In genomic region chr2:74452679-74453078, GRCm38 (mm10) we compare ENCODE assay signal across 27 mouse cellular contexts.
DNase-seq lines count a peak whose midpoint lies in the region; ATAC-seq lines count a peak whose summit lies in the region.
"Had no signal": no experiment of that assay in that cellular context is flagged by ENCODE, and none has a peak within 500 bp of the region (broad histone marks: within the 10 kb centered on the region; RNA-seq: fewer than 3 reads in every experiment).

No protein-coding gene starts in this region.

- H3K27ac ChIP-seq in midbrain, embryonic 12.5 days (replicated peaks), result peak overlapping the region; percentile 25; the same call in 1 of the 2 replicates
- H3K27ac ChIP-seq in midbrain, embryonic 14.5 days (replicated peaks; ENCODE audit: low read depth, low read length), result no peak overlapping the region
- H3K27ac ChIP-seq: embryonic facial prominence, embryonic 10.5 days; embryonic facial prominence, embryonic 13.5 days; forebrain, embryonic 12.5 days; heart, embryonic 15.5 days had no signal

- no peak overlapping the region for H3K4me3 ChIP-seq in midbrain, embryonic 12.5 days
- H3K4me3 ChIP-seq in midbrain, embryonic 14.5 days (replicated peaks; ENCODE audit: low read depth, low read length), result no peak overlapping the region
- H3K4me3 ChIP-seq: embryonic facial prominence, embryonic 10.5 days; embryonic facial prominence, embryonic 13.5 days; erythroblast, embryonic 14.5 days; forebrain, embryonic 12.5 days; forebrain, embryonic 15.5 days; heart, embryonic 12.5 days; heart, embryonic 15.5 days; hindbrain, embryonic 15.5 days had no signal

- no peak for ATAC-seq in midbrain, embryonic 12.5 days (ENCODE audit: low FRiP score, low read depth)
- no peak for ATAC-seq in midbrain, embryonic 14.5 days (ENCODE audit: low FRiP score, low TSS enrichment)
- ATAC-seq: activated CD4-positive, CD25-positive, alpha-beta regulatory T cell, adult 4 months; forebrain, embryonic 15.5 days had no signal

- no peaks in the 10 kb centered on the region for H3K36me3 ChIP-seq in midbrain, embryonic 12.5 days
- no peaks in the 10 kb centered on the region for H3K36me3 ChIP-seq in midbrain, embryonic 14.5 days (ENCODE audit: control insufficient read depth, insufficient read depth, low read length)
- H3K36me3 ChIP-seq: embryonic facial prominence, embryonic 10.5 days; embryonic facial prominence, embryonic 13.5 days; forebrain, embryonic 12.5 days; forebrain, embryonic 15.5 days; heart, embryonic 12.5 days; heart, embryonic 15.5 days; hindbrain, embryonic 15.5 days had no signal

- H3K4me2 ChIP-seq in midbrain, embryonic 12.5 days (replicated peaks), result no peak overlapping the region
- H3K4me2 ChIP-seq in midbrain, embryonic 14.5 days (ENCODE audit: low read length), result no peak overlapping the region
- H3K4me2 ChIP-seq: embryonic facial prominence, embryonic 13.5 days; forebrain, embryonic 15.5 days; heart, embryonic 12.5 days; heart, embryonic 15.5 days; hindbrain, embryonic 15.5 days had no signal

- peaks cover 25% of the 10 kb centered on the region for H3K4me1 ChIP-seq in midbrain, embryonic 12.5 days
- H3K4me1 ChIP-seq in midbrain, embryonic 14.5 days (ENCODE audit: control insufficient read depth, insufficient read depth, low read length), result peaks cover 31% of the 10 kb centered on the region
- H3K4me1 ChIP-seq: heart, embryonic 12.5 days; heart, embryonic 15.5 days had no signal

- no peaks in the 10 kb centered on the region for H3K9me3 ChIP-seq in midbrain, embryonic 12.5 days
- no peaks in the 10 kb centered on the region for H3K9me3 ChIP-seq in midbrain, embryonic 14.5 days (ENCODE audit: control insufficient read depth, low read length)
- H3K9me3 ChIP-seq: embryonic facial prominence, embryonic 10.5 days; embryonic facial prominence, embryonic 13.5 days; forebrain, embryonic 12.5 days; forebrain, embryonic 15.5 days; heart, embryonic 12.5 days; heart, embryonic 15.5 days; hindbrain, embryonic 15.5 days had no signal

- WGBS in midbrain, embryonic 12.5 days, result 97% methylated on average over 1 of the region's 1 CpGs
- 97% methylated on average over 1 of the region's 1 CpGs for WGBS in midbrain, embryonic 14.5 days

- H3K27me3 ChIP-seq in midbrain, embryonic 12.5 days, result no peaks in the 10 kb centered on the region; the same call in 1 of the 2 replicates
- H3K27me3 ChIP-seq in midbrain, embryonic 14.5 days (ENCODE audit: control insufficient read depth, insufficient read depth, low read length), result peaks cover 4% of the 10 kb centered on the region; the same call in 1 of the 2 replicates
- H3K27me3 ChIP-seq: heart, embryonic 12.5 days; heart, embryonic 15.5 days; hindbrain, embryonic 15.5 days had no signal

- peak; percentile 2 for DNase-seq in embryo, embryonic 10 days (ENCODE audit: low spot score)
- DNase-seq in embryo, embryonic 10.5 days (ENCODE audit: low spot score), result no peak
- peak; percentile 17 for DNase-seq in gastrocnemius, postnatal 25 days
- DNase-seq in gastrocnemius, postnatal 4 days (ENCODE audit: low spot score in 2 of 2), result no peak
- no peak for DNase-seq in midbrain, embryonic 14.5 days
- no peak for DNase-seq in cerebellum, postnatal 4 days (ENCODE audit: low spot score in 2 of 2)
- DNase-seq in layer of hippocampus, postnatal 14 days (ENCODE audit: low spot score in 2 of 2), result no peak
- DNase-seq: adrenal gland, adult 8-10 months; adrenal gland, postnatal 25 days; cerebellum, adult 11-12 months; cerebellum, adult 8-10 months; cerebellum, postnatal 10 days; cerebellum, postnatal 36 days; embryo, embryonic 11 days; heart, adult 18-20 months; heart, postnatal 10 days; heart, postnatal 36 days had no signal

- H3K9ac ChIP-seq in midbrain, embryonic 12.5 days (replicated peaks), result no peak overlapping the region
- no peak overlapping the region for H3K9ac ChIP-seq in midbrain, embryonic 14.5 days (replicated peaks; ENCODE audit: low read length)
- H3K9ac ChIP-seq: embryonic facial prominence, embryonic 13.5 days; forebrain, embryonic 12.5 days; forebrain, embryonic 15.5 days; heart, embryonic 12.5 days; heart, embryonic 15.5 days; hindbrain, embryonic 15.5 days had no signal

Comparison
In these comparisons a context has a peak if more than half of its experiments do, and no peak if none do; other contexts are left out.
1. DNase-seq: peak in embryo, embryonic 10 days (single experiment) and gastrocnemius, postnatal 25 days (single experiment); none in embryo, embryonic 10.5 days (single experiment), gastrocnemius, postnatal 4 days (0 of 2), midbrain, embryonic 14.5 days (single experiment), cerebellum, postnatal 4 days (0 of 2) and layer of hippocampus, postnatal 14 days (0 of 2).